Mouse (Mus musculus) bone marrow macrophage, adult 2 months (primary cell): ENCODE measurements around the gene Immt.

Experiments
- CTCF ChIP-seq: IDR thresholded peaks from 2 replicates; pipeline ENCODE4 v1.5.1; 2012; ENCODE audit warnings: low read depth, mild to moderate bottlenecking, low read length, moderate library complexity
- POLR2A ChIP-seq: IDR thresholded peaks from 2 replicates; pipeline ENCODE4 v1.6.1; 2012; ENCODE audit warnings: mild to moderate bottlenecking, low read depth, low read length, borderline replicate concordance

GRCm38 (mm10) chr6:71911686-71912450 is 80.7 kb downstream of the Immt start:
- no peak for TF ChIP-seq CTCF
- TF ChIP-seq POLR2A, result no peak
